Mouse (Mus musculus): ENCODE data around the gene Tmem206. TPM values are rescaled to one million over a fixed set of nuclear protein-coding genes. Genes with fewer than 3 reads are reported as not detected.

Tmem206 gene
- polyA plus RNA-seq (2015; fragmentation: Nextera tagmentation; extraction: Ambion mirVana) = 26.4 TPM in 2 replicates

DNA sequence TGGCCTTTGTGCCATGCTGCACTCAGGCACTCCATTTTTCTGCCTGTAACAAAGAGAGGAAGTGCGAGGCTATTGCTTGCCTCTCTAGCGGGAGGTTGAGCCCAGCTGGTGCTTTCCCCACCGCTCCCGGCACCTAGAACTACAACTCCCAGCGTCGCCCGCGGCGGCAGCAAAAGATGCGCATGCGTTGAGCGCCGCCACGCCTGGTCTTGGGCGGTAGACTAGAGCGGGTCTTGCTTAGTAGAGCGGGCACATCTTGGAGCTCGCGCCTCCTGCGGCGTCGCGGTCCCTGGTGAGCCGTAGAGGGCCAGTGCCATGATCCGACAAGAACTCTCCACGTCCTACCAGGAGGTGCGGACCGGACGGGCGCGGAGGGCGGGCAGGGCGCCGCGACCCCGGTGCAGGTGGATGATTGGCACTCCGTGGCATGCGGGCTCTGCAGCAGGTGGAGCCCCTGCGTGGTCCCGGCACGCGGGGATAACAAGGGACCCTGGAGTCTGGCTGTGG is at the start of gene Tmem206:
Gene Tmem206, plus strand, starts transcription at position 187 of the 507 bp plus-strand sequence.
- H3K4me2 ChIP-seq (replicated peaks; ENCODE audit: low read depth, low read length) = peak within 1 kb of the TSS; percentile 95
- under 1% methylated on average over 39 of the region's 42 CpGs for whole genome bisulfite sequencing
- H3K36me3 ChIP-seq (ENCODE audit: insufficient read depth, low read length) = no peaks in the 10 kb centered on the region
- ATAC-seq (ENCODE audit: low FRiP score, low TSS enrichment) = peak; percentile 93
- H3K9ac ChIP-seq (replicated peaks; ENCODE audit: low read length) = peak within 1 kb of the TSS; percentile 87
- peak within 1 kb of the TSS; percentile 72 for H3K27ac ChIP-seq (ENCODE audit: low read length)
- H3K27me3 ChIP-seq (ENCODE audit: insufficient read depth, low read length) = no peaks in the 10 kb centered on the region
- H3K4me3 ChIP-seq (ENCODE audit: low read length) = peak within 1 kb of the TSS; percentile 73
- no peaks in the 10 kb centered on the region for H3K9me3 ChIP-seq (ENCODE audit: low read length)
- peaks cover 31% of the 10 kb centered on the region for H3K4me1 ChIP-seq (ENCODE audit: insufficient read depth, low read length)

DNA sequence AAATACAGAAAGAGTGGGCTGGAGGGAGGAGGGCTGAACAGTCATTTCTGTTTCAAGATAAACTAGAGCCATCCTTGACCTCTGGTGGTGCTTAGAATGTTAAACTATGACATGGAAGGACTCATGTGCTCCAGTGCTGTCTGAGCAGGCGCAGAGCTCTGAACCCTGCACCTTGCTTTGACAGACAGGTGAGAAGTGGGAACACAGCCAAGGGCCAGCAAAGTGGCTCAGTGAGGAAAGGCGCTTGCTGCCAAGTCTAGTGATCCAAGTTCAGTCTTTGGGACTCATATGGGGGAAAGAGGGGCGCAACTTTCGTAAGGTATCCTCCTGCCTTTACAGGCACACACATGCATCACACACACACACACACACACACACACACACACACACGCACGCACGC is 49.5 kb upstream of the Tmem206 start:
- no peak for ATAC-seq (ENCODE audit: low FRiP score, low TSS enrichment)
- Histone ChIP-seq H3K27me3 (ENCODE audit: insufficient read depth, low read length) (no peaks in the 10 kb centered on the region), H3K9me3 (ENCODE audit: low read length) (no peaks in the 10 kb centered on the region), H3K36me3 (ENCODE audit: insufficient read depth, low read length) (no peaks in the 10 kb centered on the region), H3K27ac (ENCODE audit: low read length) (no peak overlapping the region), H3K9ac (replicated peaks; ENCODE audit: low read length) (no peak overlapping the region), H3K4me3 (ENCODE audit: low read length) (no peak overlapping the region), H3K4me2 (replicated peaks; ENCODE audit: low read depth, low read length) (no peak overlapping the region), H3K4me1 (ENCODE audit: insufficient read depth, low read length) (no peaks in the 10 kb centered on the region)
- 92% methylated on average over 7 of the region's 7 CpGs for whole genome bisulfite sequencing

DNA sequence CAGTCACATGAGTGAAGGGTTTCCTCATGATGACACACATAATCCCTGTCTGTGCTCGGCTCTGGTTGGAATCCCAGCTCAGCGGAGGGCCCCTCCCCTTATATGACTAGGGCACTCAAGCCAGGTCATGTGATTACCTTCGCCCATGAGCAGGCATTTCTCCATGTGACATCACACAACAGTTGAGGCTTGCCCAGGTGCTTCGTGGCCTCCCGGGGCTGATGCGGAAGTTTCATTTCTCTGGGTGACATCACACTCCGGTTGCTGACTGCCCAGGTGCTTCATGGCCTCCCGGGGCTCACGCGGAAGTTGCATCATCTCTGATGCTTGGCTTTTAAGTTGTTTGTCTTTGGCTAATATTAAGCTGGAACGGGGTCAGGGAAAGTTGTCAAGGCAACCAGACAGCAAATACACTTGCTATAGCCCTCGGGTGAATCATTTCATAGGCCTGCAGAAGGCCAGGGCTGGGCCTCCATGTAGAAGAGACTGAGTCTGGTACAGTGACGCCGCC is 48.1 kb upstream of the Tmem206 start:
- Histone ChIP-seq H3K4me1 (ENCODE audit: insufficient read depth, low read length) (no peaks in the 10 kb centered on the region), H3K27me3 (ENCODE audit: insufficient read depth, low read length) (no peaks in the 10 kb centered on the region), H3K9ac (replicated peaks; ENCODE audit: low read length) (no peak overlapping the region), H3K4me3 (ENCODE audit: low read length) (no peak overlapping the region), H3K9me3 (ENCODE audit: low read length) (no peaks in the 10 kb centered on the region), H3K27ac (ENCODE audit: low read length) (no peak overlapping the region), H3K36me3 (ENCODE audit: insufficient read depth, low read length) (no peaks in the 10 kb centered on the region), H3K4me2 (replicated peaks; ENCODE audit: low read depth, low read length) (no peak overlapping the region)
- WGBS = 80% methylated on average over 14 of the region's 14 CpGs
- no peak for ATAC-seq (ENCODE audit: low FRiP score, low TSS enrichment)

DNA sequence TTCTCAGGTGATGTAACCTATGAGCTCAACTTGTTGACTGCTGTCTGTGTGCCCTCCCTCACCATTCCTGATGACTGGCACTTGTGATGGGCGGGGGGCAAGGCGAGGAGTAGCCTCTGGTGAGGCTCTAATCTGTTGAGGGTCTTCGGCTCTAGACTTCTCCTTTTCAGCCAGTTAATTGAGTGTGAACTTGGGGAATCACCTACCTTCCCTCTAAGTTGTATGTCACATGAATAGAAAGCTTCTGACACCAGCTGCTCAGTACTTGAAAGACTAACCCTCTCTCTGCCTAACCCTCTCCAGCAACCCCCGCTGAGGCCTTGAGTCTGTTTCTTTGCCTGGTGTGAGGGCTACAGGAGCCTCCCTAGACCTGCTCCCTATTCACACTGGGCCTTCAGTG is 47.4 kb upstream of the Tmem206 start:
- WGBS = 78% methylated on average over 4 of the region's 4 CpGs
- Histone ChIP-seq H3K9me3 (ENCODE audit: low read length) (no peaks in the 10 kb centered on the region), H3K9ac (replicated peaks; ENCODE audit: low read length) (no peak overlapping the region), H3K27me3 (ENCODE audit: insufficient read depth, low read length) (no peaks in the 10 kb centered on the region), H3K4me2 (replicated peaks; ENCODE audit: low read depth, low read length) (no peak overlapping the region), H3K4me3 (ENCODE audit: low read length) (no peak overlapping the region), H3K27ac (ENCODE audit: low read length) (no peak overlapping the region), H3K4me1 (ENCODE audit: insufficient read depth, low read length) (no peaks in the 10 kb centered on the region), H3K36me3 (ENCODE audit: insufficient read depth, low read length) (no peaks in the 10 kb centered on the region)
- ATAC-seq (ENCODE audit: low FRiP score, low TSS enrichment) = no peak

DNA sequence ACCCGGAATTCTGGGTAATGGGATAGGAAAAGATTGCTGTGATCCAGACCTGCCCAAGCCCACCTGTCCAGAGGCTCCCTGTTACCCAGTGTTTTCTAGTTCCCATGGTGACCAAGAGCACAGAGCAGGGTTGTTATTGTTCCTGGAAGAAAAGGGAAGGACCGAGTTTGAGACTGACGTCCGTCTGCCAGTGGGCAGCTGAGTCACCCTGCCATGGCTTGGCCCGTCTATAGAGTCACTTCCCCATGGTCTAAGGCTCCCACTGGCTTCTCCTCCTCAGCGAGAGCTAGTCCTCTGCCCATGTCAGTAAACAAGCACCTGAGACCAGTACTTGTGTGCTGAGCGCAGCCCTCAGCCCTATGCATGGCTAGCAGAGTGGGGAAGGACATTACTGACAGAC is 44.5 kb upstream of the Tmem206 start:
- Histone ChIP-seq H3K27me3 (ENCODE audit: insufficient read depth, low read length) (no peaks in the 10 kb centered on the region), H3K9ac (replicated peaks; ENCODE audit: low read length) (no peak overlapping the region), H3K9me3 (ENCODE audit: low read length) (no peaks in the 10 kb centered on the region), H3K4me3 (ENCODE audit: low read length) (no peak overlapping the region), H3K27ac (ENCODE audit: low read length) (no peak overlapping the region), H3K4me2 (replicated peaks; ENCODE audit: low read depth, low read length) (no peak overlapping the region), H3K36me3 (ENCODE audit: insufficient read depth, low read length) (no peaks in the 10 kb centered on the region), H3K4me1 (ENCODE audit: insufficient read depth, low read length) (no peaks in the 10 kb centered on the region)
- 72% methylated on average over 7 of the region's 7 CpGs for WGBS
- no peak for ATAC-seq (ENCODE audit: low FRiP score, low TSS enrichment)

GRCm38 (mm10) chr1:191282319-191282718 is 43.4 kb upstream of the Tmem206 start:
- H3K9me3 ChIP-seq (ENCODE audit: low read length) = no peaks in the 10 kb centered on the region
- no peak for ATAC-seq (ENCODE audit: low FRiP score, low TSS enrichment)
- H3K4me3 ChIP-seq (ENCODE audit: low read length) = no peak overlapping the region
- no peak overlapping the region for H3K4me2 ChIP-seq (replicated peaks; ENCODE audit: low read depth, low read length)
- WGBS = 89% methylated on average over 1 of the region's 1 CpGs
- H3K36me3 ChIP-seq (ENCODE audit: insufficient read depth, low read length) = no peaks in the 10 kb centered on the region
- H3K27me3 ChIP-seq (ENCODE audit: insufficient read depth, low read length) = no peaks in the 10 kb centered on the region
- H3K27ac ChIP-seq (ENCODE audit: low read length) = no peak overlapping the region
- no peak overlapping the region for H3K9ac ChIP-seq (replicated peaks; ENCODE audit: low read length)
- no peaks in the 10 kb centered on the region for H3K4me1 ChIP-seq (ENCODE audit: insufficient read depth, low read length)

GRCm38 (mm10) chr1:191283110-191284040 is 42.3 kb upstream of the Tmem206 start:
- 77% methylated on average over 13 of the region's 13 CpGs for WGBS
- H3K4me3 ChIP-seq (ENCODE audit: low read length) = no peak overlapping the region
- H3K9me3 ChIP-seq (ENCODE audit: low read length) = no peaks in the 10 kb centered on the region
- H3K27ac ChIP-seq (ENCODE audit: low read length) = no peak overlapping the region
- H3K4me1 ChIP-seq (ENCODE audit: insufficient read depth, low read length) = no peaks in the 10 kb centered on the region
- no peaks in the 10 kb centered on the region for H3K36me3 ChIP-seq (ENCODE audit: insufficient read depth, low read length)
- H3K9ac ChIP-seq (replicated peaks; ENCODE audit: low read length) = no peak overlapping the region
- H3K27me3 ChIP-seq (ENCODE audit: insufficient read depth, low read length) = no peaks in the 10 kb centered on the region
- no peak overlapping the region for H3K4me2 ChIP-seq (replicated peaks; ENCODE audit: low read depth, low read length)
- no peak for ATAC-seq (ENCODE audit: low FRiP score, low TSS enrichment)

DNA sequence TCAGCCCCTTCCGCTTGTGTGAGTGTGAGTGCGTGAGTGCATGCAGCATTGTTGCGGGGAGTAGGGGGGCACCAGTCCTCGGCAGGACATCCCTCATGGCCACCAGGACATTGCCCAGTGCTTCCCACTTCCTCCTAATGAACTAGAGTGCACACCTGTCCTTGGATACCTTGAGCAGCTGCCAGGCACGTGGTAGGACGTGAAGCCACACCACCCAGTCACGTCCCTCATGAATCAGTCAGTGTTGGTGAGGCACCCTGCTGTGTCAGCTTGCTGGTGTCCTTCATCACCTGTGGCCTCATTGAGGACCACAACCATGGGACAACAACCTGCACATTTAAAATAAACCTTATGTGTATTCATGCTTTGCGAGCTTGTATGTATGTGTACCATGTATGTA is 41.2 kb upstream of the Tmem206 start:
- Histone ChIP-seq H3K4me2 (replicated peaks; ENCODE audit: low read depth, low read length) (no peak overlapping the region), H3K27me3 (ENCODE audit: insufficient read depth, low read length) (no peaks in the 10 kb centered on the region), H3K9me3 (ENCODE audit: low read length) (no peaks in the 10 kb centered on the region), H3K27ac (ENCODE audit: low read length) (no peak overlapping the region), H3K4me1 (ENCODE audit: insufficient read depth, low read length) (no peaks in the 10 kb centered on the region), H3K9ac (replicated peaks; ENCODE audit: low read length) (no peak overlapping the region), H3K36me3 (ENCODE audit: insufficient read depth, low read length) (no peaks in the 10 kb centered on the region), H3K4me3 (ENCODE audit: low read length) (no peak overlapping the region)
- WGBS = 91% methylated on average over 8 of the region's 8 CpGs
- ATAC-seq (ENCODE audit: low FRiP score, low TSS enrichment) = no peak

DNA sequence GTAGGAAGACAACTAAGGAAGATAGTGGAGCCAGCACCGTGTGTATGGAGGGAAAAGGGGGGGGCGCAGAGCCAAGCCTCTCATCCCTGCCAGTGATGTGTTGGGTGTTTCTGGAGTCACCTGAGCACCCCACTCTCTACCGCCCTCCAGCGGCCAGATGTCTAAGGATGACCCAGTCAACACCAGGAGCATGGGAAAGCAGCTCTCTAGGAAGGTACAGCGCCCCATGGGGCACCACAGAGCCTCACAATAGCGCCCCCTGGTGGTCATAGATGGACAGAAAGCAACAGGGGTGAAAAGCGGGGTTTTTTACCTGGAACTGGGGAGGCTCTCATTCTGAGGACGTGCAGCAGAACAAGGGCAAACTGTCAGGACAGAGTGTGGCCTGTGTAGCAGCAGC is 37.0 kb upstream of the Tmem206 start:
- no peak overlapping the region for H3K4me2 ChIP-seq (replicated peaks; ENCODE audit: low read depth, low read length)
- H3K4me1 ChIP-seq (ENCODE audit: insufficient read depth, low read length) = no peaks in the 10 kb centered on the region
- WGBS = 36% methylated on average over 8 of the region's 8 CpGs
- no peaks in the 10 kb centered on the region for H3K9me3 ChIP-seq (ENCODE audit: low read length)
- no peaks in the 10 kb centered on the region for H3K36me3 ChIP-seq (ENCODE audit: insufficient read depth, low read length)
- H3K9ac ChIP-seq (replicated peaks; ENCODE audit: low read length) = no peak overlapping the region
- H3K4me3 ChIP-seq (ENCODE audit: low read length) = no peak overlapping the region
- no peak for ATAC-seq (ENCODE audit: low FRiP score, low TSS enrichment)
- H3K27me3 ChIP-seq (ENCODE audit: insufficient read depth, low read length) = no peaks in the 10 kb centered on the region
- no peak overlapping the region for H3K27ac ChIP-seq (ENCODE audit: low read length)

DNA sequence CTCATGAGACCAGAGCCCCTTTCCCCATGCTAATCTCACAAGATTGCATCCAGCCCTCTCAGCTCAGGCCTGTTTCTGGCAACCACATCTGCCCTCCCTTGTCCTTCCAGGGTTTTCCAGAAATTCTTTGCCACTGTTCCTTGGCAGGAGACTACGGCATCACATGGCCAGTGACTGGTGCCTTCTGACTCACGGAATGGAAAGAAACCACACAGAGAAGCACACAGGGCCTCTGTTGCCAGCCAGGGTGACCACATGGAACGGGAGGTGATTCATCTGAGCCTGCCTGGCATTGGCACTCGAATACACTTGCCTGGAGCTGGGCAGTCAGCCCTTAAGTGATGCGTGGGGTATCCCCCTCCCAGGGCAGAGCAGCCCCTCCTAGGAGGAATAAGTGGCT is 33.4 kb upstream of the Tmem206 start:
- Histone ChIP-seq H3K9me3 (ENCODE audit: low read length) (no peaks in the 10 kb centered on the region), H3K4me1 (ENCODE audit: insufficient read depth, low read length) (no peaks in the 10 kb centered on the region), H3K4me2 (replicated peaks; ENCODE audit: low read depth, low read length) (no peak overlapping the region), H3K36me3 (ENCODE audit: insufficient read depth, low read length) (no peaks in the 10 kb centered on the region), H3K27ac (ENCODE audit: low read length) (no peak overlapping the region), H3K4me3 (ENCODE audit: low read length) (no peak overlapping the region), H3K27me3 (ENCODE audit: insufficient read depth, low read length) (no peaks in the 10 kb centered on the region), H3K9ac (replicated peaks; ENCODE audit: low read length) (no peak overlapping the region)
- whole genome bisulfite sequencing = 57% methylated on average over 5 of the region's 5 CpGs
- ATAC-seq (ENCODE audit: low FRiP score, low TSS enrichment) = no peak
